ENCODE assay signal across 20 mouse cellular contexts in the genomic region with DNA sequence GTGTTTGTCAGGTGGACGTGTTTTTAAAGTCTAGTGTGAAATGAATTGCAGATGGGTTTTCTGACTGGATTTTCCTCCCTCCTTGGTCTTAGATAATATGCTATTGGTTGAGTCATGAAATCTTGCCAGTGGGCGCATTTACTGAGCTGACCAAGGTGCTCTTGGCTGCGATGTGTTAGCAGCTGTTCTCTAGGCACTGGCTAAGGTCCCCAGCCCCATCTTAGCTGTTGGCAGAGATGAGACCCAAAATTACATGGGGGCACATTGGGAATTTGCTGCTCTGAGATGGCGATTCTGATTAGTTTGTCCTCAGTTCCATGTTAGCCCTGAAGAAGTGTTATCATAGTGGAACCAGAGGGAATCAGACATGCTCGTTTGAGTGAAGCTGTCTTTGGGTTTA.
DNase-seq lines count a peak whose midpoint lies in the region; TF ChIP-seq lines count a peak whose summit lies in the region.
"Had no signal": no experiment of that assay in that cellular context is flagged by ENCODE, and none has a peak within 500 bp of the region (broad histone marks: within the 10 kb centered on the region; RNA-seq: fewer than 3 reads in every experiment).

No protein-coding gene starts in this region.

- peak; percentile 66 to 74 for DNase-seq in cerebellum, postnatal 10 days
- DNase-seq in cerebellum, postnatal 25 days = no peak
- DNase-seq in heart, adult 11 months = peak; percentile 66
- DNase-seq in heart, postnatal 10 days = no peak
- no peak for DNase-seq in layer of hippocampus, adult 2 months (ENCODE audit: low spot score in 2 of 2)
- no peak for DNase-seq in layer of hippocampus, postnatal 25 days (ENCODE audit: extremely low spot score in 1 of 2, low spot score in 1 of 2)
- DNase-seq: adrenal gland, postnatal 10 days; adrenal gland, postnatal 36 days; B cell, adult 2 months; cerebellum, adult 8-10 months; gastrocnemius, postnatal 14 days; heart, postnatal 36 days; kidney, adult 11 months; kidney, adult 8-10 months had no signal

- peak overlapping the region; percentile 62; the same call in 1 of the 2 replicates for H3K27ac ChIP-seq in layer of hippocampus, adult 2 months
- H3K27ac ChIP-seq: forebrain, embryonic 10.5 days; forebrain, embryonic 13.5 days; heart, embryonic 13.5 days; hindbrain, embryonic 10.5 days; hindbrain, embryonic 13.5 days; intestine, embryonic 15.5 days had no signal

- TF ChIP-seq CTCF in layer of hippocampus, adult 2 months (conservative IDR thresholded peaks at IDR 0.05) = no peak

- intact Hi-C loops in heart, postnatal 10 days (cut with DNase I) = loop anchor here (5.0 kb wide), 1 partner anchor 51 kb away; no protein-coding TSS in a partner anchor

- H3K4me3 ChIP-seq in layer of hippocampus, adult 2 months = no peak overlapping the region
- H3K4me3 ChIP-seq: forebrain, embryonic 10.5 days; forebrain, embryonic 13.5 days; heart, embryonic 13.5 days; hindbrain, embryonic 10.5 days; hindbrain, embryonic 13.5 days; intestine, embryonic 15.5 days had no signal

Comparison
In these comparisons a context has a peak if more than half of its experiments do, and no peak if none do; other contexts are left out.
1. DNase-seq: peak in cerebellum, postnatal 10 days (2 of 2) and heart, adult 11 months (single experiment); none in cerebellum, postnatal 25 days (0 of 2), heart, postnatal 10 days (0 of 2), layer of hippocampus, adult 2 months (0 of 2) and layer of hippocampus, postnatal 25 days (0 of 2).